Mouse (Mus musculus) lung, postnatal 0 days (tissue): ENCODE data around the gene Top2a.

Source experiments
- CTCF ChIP-seq: IDR thresholded peaks from 2 replicates; pipeline ENCODE4 v1.5.1; 2016; ENCODE audit warnings: antibody characterized with exemption, mild to moderate bottlenecking
- EP300 ChIP-seq: IDR thresholded peaks from 2 replicates; pipeline ENCODE4 v1.6.1; 2016; ENCODE audit warnings: antibody characterized with exemption, mild to moderate bottlenecking, control low read depth

DNA sequence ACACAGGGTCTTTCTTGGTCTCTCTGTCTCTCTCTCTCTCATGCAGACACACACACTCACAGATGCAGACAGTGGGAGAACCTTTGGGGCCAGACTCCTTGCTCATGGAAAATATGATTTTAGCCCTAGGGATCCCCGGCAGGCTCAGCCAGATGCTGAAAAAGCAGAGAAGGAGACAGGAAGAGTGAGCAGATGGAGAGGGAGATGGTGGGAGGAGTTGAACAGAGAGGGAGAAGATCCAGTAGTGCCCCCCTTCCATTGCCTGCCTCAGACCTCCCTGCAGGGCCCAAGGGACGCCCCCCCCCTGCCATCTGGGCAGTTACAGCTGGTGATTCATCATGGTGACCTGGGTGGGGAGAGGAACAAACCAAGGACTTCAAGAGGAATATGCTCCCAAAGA lies 23.7 kb upstream of the Top2a start:
- TF ChIP-seq CTCF (no peak), EP300 (no peak)
